Mouse (Mus musculus) MEL (cell line): ENCODE results near the gene Tshz2. TPM values are rescaled to one million over a fixed set of nuclear protein-coding genes. Genes with fewer than 3 reads are reported as not detected.

Experiments used
- DNase-seq: peaks from one replicate; pipeline ENCODE4 v3.0.0; 2011; ENCODE audit warnings: low read depth, low spot score
- H3K27ac ChIP-seq: 2 replicates; pipeline ENCODE4 v1.5.1; 2012; ENCODE audit warnings: low read depth, mild to moderate bottlenecking, control low read depth, low read length, moderate library complexity; ENCODE audit not compliant: control insufficient read depth
- H3K27me3 ChIP-seq, 2 experiments: fragments of 150-350 bp in 1 of 2; sonication (generic) in 1 of 2; 2 replicates each; pipeline ENCODE4 v1.6.1; 2012; ENCODE audit warnings: low read length in 2 of 2, mild to moderate bottlenecking in 2 of 2, improper control_type of control experiment in 1 of 2, moderate library complexity in 1 of 2; ENCODE audit not compliant: insufficient read depth in 2 of 2, control insufficient read depth in 1 of 2
- H3K36me3 ChIP-seq, 2 experiments: 2 replicates each; pipeline ENCODE4 v1.6.1; 2012 to 2014; ENCODE audit warnings: low read length in 2 of 2, improper control_type of control experiment in 1 of 2, inconsistent platforms in 1 of 2, mild to moderate bottlenecking in 1 of 2; ENCODE audit not compliant: insufficient read depth in 2 of 2, control insufficient read depth in 1 of 2
- H3K4me1 ChIP-seq, 2 experiments: fragments of 150-350 bp in 1 of 2; sonication (generic) in 1 of 2; 2 replicates each; pipeline ENCODE4 v1.6.1; 2012; ENCODE audit warnings: low read length in 2 of 2, improper control_type of control experiment in 1 of 2, mild to moderate bottlenecking in 1 of 2; ENCODE audit not compliant: insufficient read depth in 2 of 2, control insufficient read depth in 1 of 2
- H3K4me3 ChIP-seq, 2 experiments: fragments of 150-350 bp in 1 of 2; sonication (generic) in 1 of 2; 2 replicates each; pipeline ENCODE4 v1.5.1; 2012; ENCODE audit warnings: low read depth in 2 of 2, low read length in 2 of 2, mild to moderate bottlenecking in 2 of 2, moderate library complexity in 2 of 2, control low read depth in 1 of 2, improper control_type of control experiment in 1 of 2; ENCODE audit not compliant: control insufficient read depth in 1 of 2, insufficient read depth in 1 of 2
- H3K79me2 ChIP-seq: 2 replicates; pipeline ENCODE4 v1.6.1; 2012; ENCODE audit warnings: mild to moderate bottlenecking, low read length, moderate library complexity; ENCODE audit not compliant: control insufficient read depth, poor library complexity, insufficient read depth
- H3K9ac ChIP-seq: 2 replicates; pipeline ENCODE4 v1.6.1; 2012; ENCODE audit warnings: low read depth, mild to moderate bottlenecking, control low read depth, low read length, moderate library complexity; ENCODE audit not compliant: control insufficient read depth, poor library complexity, severe bottlenecking
- H3K9me3 ChIP-seq: fragments of 150-350 bp; sonication (generic); replicated peaks from 2 replicates; pipeline ENCODE4 v1.6.1; 2012; ENCODE audit warnings: mild to moderate bottlenecking, low read length, improper control_type of control experiment, moderate library complexity; ENCODE audit not compliant: insufficient read depth
- BHLHE40 ChIP-seq: IDR thresholded peaks from 2 replicates; pipeline ENCODE4 v1.6.1; 2012; ENCODE audit warnings: low read depth, mild to moderate bottlenecking, inconsistent platforms, low read length, improper control_type of control experiment, borderline replicate concordance
- CHD1 ChIP-seq: IDR thresholded peaks from 2 replicates; pipeline ENCODE4 v1.6.1; 2012; ENCODE audit warnings: low read depth, mild to moderate bottlenecking, inconsistent platforms, low read length, improper control_type of control experiment
- CTCF ChIP-seq, 3 experiments: IDR thresholded peaks in 2 of 3; conservative IDR thresholded peaks in 1 of 3; 2 replicates each; pipeline ENCODE4 v1.5.1; 2011 to 2012; ENCODE audit warnings: low read length in 3 of 3, low read depth in 2 of 3, mild to moderate bottlenecking in 2 of 3, improper control_type of control experiment in 1 of 3, inconsistent platforms in 1 of 3, mixed read lengths in 1 of 3, moderate library complexity in 1 of 3; ENCODE audit not compliant: control insufficient read depth in 1 of 3, insufficient read depth in 1 of 3, poor library complexity in 1 of 3, severe bottlenecking in 1 of 3
- E2F4 ChIP-seq: IDR thresholded peaks from 2 replicates; pipeline ENCODE4 v1.6.1; 2011; ENCODE audit warnings: low read depth, low read length, improper control_type of control experiment, borderline replicate concordance
- ELF1 ChIP-seq: IDR thresholded peaks from 2 replicates; pipeline ENCODE4 v1.6.1; 2014; ENCODE audit warnings: low read depth, mild to moderate bottlenecking, inconsistent platforms, low read length, improper control_type of control experiment, moderate library complexity
- EP300 ChIP-seq, 2 experiments: IDR thresholded peaks; 2 replicates each; pipeline ENCODE4 v1.6.1; 2011; ENCODE audit warnings: improper control_type of control experiment in 2 of 2, low read length in 2 of 2, low read depth in 1 of 2, mild to moderate bottlenecking in 1 of 2
- ETS1 ChIP-seq: IDR thresholded peaks from 2 replicates; pipeline ENCODE4 v1.6.1; 2012; ENCODE audit warnings: low read depth, mild to moderate bottlenecking, inconsistent platforms, low read length, improper control_type of control experiment, moderate library complexity
- GABPA ChIP-seq: IDR thresholded peaks from 2 replicates; pipeline ENCODE4 v1.6.1; 2012; ENCODE audit warnings: low read depth, mild to moderate bottlenecking, inconsistent platforms, low read length, improper control_type of control experiment, moderate library complexity
- KAT2A ChIP-seq: conservative IDR thresholded peaks from 2 replicates; pipeline ENCODE4 v1.6.1; 2012; ENCODE audit warnings: low read depth, low read length, improper control_type of control experiment, inconsistent platforms
- MAFK ChIP-seq: IDR thresholded peaks from 2 replicates; pipeline ENCODE4 v1.6.1; 2011; ENCODE audit warnings: low read depth, mild to moderate bottlenecking, low read length, improper control_type of control experiment, borderline replicate concordance
- MAX ChIP-seq: IDR thresholded peaks from 2 replicates; pipeline ENCODE4 v1.6.1; 2011; ENCODE audit warnings: low read length, improper control_type of control experiment
- MAZ ChIP-seq: IDR thresholded peaks from 2 replicates; pipeline ENCODE4 v1.6.1; 2012; ENCODE audit warnings: low read depth, mild to moderate bottlenecking, inconsistent platforms, low read length, improper control_type of control experiment
- POLR2A ChIP-seq, 2 experiments: IDR thresholded peaks; 2 replicates each; pipeline ENCODE4 v1.6.1; 2011 to 2012; ENCODE audit warnings: low read length in 2 of 2, mild to moderate bottlenecking in 2 of 2, control low read depth in 1 of 2, improper control_type of control experiment in 1 of 2, low read depth in 1 of 2, moderate library complexity in 1 of 2; ENCODE audit not compliant: control insufficient read depth in 1 of 2, insufficient read depth in 1 of 2, poor library complexity in 1 of 2
- POLR2AphosphoS2 ChIP-seq: IDR thresholded peaks from 2 replicates; pipeline ENCODE4 v1.6.1; 2011; ENCODE audit warnings: low read length, improper control_type of control experiment
- POLR2AphosphoS5 ChIP-seq: IDR thresholded peaks from 2 replicates; pipeline ENCODE4 v1.6.1; 2012; ENCODE audit warnings: low read depth, borderline replicate concordance, mild to moderate bottlenecking, inconsistent platforms, low read length, moderate library complexity, mixed read lengths
- RCOR1 ChIP-seq: IDR thresholded peaks from 2 replicates; pipeline ENCODE4 v1.6.1; 2012; ENCODE audit warnings: low read depth, mild to moderate bottlenecking, inconsistent platforms, low read length, improper control_type of control experiment
- SIN3A ChIP-seq: IDR thresholded peaks from 2 replicates; pipeline ENCODE4 v1.6.1; 2012; ENCODE audit warnings: low read length, improper control_type of control experiment, inconsistent platforms
- SMC3 ChIP-seq: IDR thresholded peaks from 2 replicates; pipeline ENCODE4 v1.6.1; 2011; ENCODE audit warnings: low read depth, low read length, improper control_type of control experiment
- TAL1 ChIP-seq: IDR thresholded peaks from 2 replicates; pipeline ENCODE4 v1.6.1; 2012; ENCODE audit warnings: mild to moderate bottlenecking, inconsistent platforms, low read length, moderate library complexity, mixed read lengths
- TBP ChIP-seq: IDR thresholded peaks from 2 replicates; pipeline ENCODE4 v1.8.0; 2011; ENCODE audit warnings: low read depth, low read length, improper control_type of control experiment
- TCF12 ChIP-seq: IDR thresholded peaks from 2 replicates; pipeline ENCODE4 v1.6.1; 2014; ENCODE audit warnings: low read depth, mild to moderate bottlenecking, inconsistent platforms, low read length, improper control_type of control experiment, moderate library complexity
- ZC3H11A ChIP-seq: IDR thresholded peaks from 2 replicates; pipeline ENCODE4 v1.6.1; 2012; ENCODE audit warnings: low read depth, mild to moderate bottlenecking, inconsistent platforms, low read length, improper control_type of control experiment
- ZKSCAN1 ChIP-seq: IDR thresholded peaks from 2 replicates; pipeline ENCODE4 v1.6.1; 2012; ENCODE audit warnings: low read depth, mild to moderate bottlenecking, inconsistent platforms, low read length, improper control_type of control experiment, moderate library complexity
- ZMIZ1 ChIP-seq: IDR thresholded peaks from 2 replicates; pipeline ENCODE4 v1.6.1; 2012; ENCODE audit warnings: low read depth, mild to moderate bottlenecking, inconsistent platforms, low read length, improper control_type of control experiment, moderate library complexity
- ZNF384 ChIP-seq: IDR thresholded peaks from 2 replicates; pipeline ENCODE4 v1.6.1; 2012; ENCODE audit warnings: low read depth, mild to moderate bottlenecking, inconsistent platforms, low read length, improper control_type of control experiment
- polyA plus RNA-seq, 2 experiments: library from polyadenylated mRNA; stranded (reverse) in 1 of 2; unstranded in 1 of 2; fragments of >175 nt in 1 of 2; fragments of >200 nt in 1 of 2; gene quantifications; 2 replicates each; pipeline versions ENCODE4 v1.2.1 to v1.2.4; 2012; ENCODE audit warnings: low replicate concordance in 2 of 2, low read depth in 1 of 2; ENCODE audit not compliant: insufficient read length in 2 of 2, insufficient read depth in 1 of 2, missing spikeins in 1 of 2
- total RNA-seq: library from RNA; depleted of rRNA; stranded (reverse); fragments of 300-350 nt; gene quantifications from 2 replicates; pipeline ENCODE4 v1.2.3, GENCODE M21; 2012

Tshz2 gene
- total and polyA plus RNA-seq, 3 experiments: not detected

- no peaks in the 10 kb centered on the region for H3K36me3 ChIP-seq
- TF ChIP-seq MAX (no peak), KAT2A (no peak), ZMIZ1 (no peak), MAFK (no peak), ELF1 (no peak), CHD1 (no peak), TBP (no peak), TCF12 (no peak), POLR2A (IDR thresholded peaks at IDR 0.05; ENCODE audit: control insufficient read depth in 1 of 2, insufficient read depth in 1 of 2, low read depth in 1 of 2, low read length in 2 of 2, poor library complexity in 1 of 2) (no peak), EP300 (IDR thresholded peaks at IDR 0.05; ENCODE audit: low read depth in 1 of 2, low read length in 2 of 2) (no peak)
- H3K79me2 ChIP-seq: no peaks in the 10 kb centered on the region
- no peaks in the 10 kb centered on the region for H3K27me3 ChIP-seq
- H3K9ac ChIP-seq: no peak overlapping the region
- H3K9me3 ChIP-seq: no peaks in the 10 kb centered on the region
- no peak for DNase-seq
- H3K27ac ChIP-seq: no peak overlapping the region
- no peak overlapping the region for H3K4me3 ChIP-seq
- no peaks in the 10 kb centered on the region for H3K4me1 ChIP-seq
Observed at GRCm38 (mm10) chr2:170031872-170032271, 399.1 kb downstream of the Tshz2 start.

GRCm38 (mm10) chr2:170033219-170033618, 400.4 kb downstream of the Tshz2 start:
- Histone ChIP-seq H3K27me3 (no peaks in the 10 kb centered on the region), H3K4me3 (no peak overlapping the region), H3K4me1 (no peaks in the 10 kb centered on the region), H3K27ac (no peak overlapping the region), H3K9ac (no peak overlapping the region), H3K79me2 (no peaks in the 10 kb centered on the region), H3K9me3 (no peaks in the 10 kb centered on the region), H3K36me3 (no peaks in the 10 kb centered on the region)
- no peak for DNase-seq
- TF ChIP-seq CTCF (IDR thresholded peaks at IDR 0.05 in 2 of 3, conservative IDR thresholded peaks at IDR 0.05 in 1 of 3; ENCODE audit: control insufficient read depth in 1 of 3, insufficient read depth in 1 of 3, low read depth in 2 of 3, low read length in 3 of 3, poor library complexity in 1 of 3, severe bottlenecking in 1 of 3) (no peak), SIN3A (no peak), TCF12 (no peak), KAT2A (no peak), SMC3 (no peak), POLR2A (IDR thresholded peaks at IDR 0.05; ENCODE audit: control insufficient read depth in 1 of 2, insufficient read depth in 1 of 2, low read depth in 1 of 2, low read length in 2 of 2, poor library complexity in 1 of 2) (no peak), POLR2AphosphoS5 (no peak), ZNF384 (no peak), E2F4 (no peak), GABPA (no peak), ZKSCAN1 (no peak), BHLHE40 (no peak), MAZ (no peak), ETS1 (no peak), ZC3H11A (no peak), TAL1 (no peak), RCOR1 (no peak), POLR2AphosphoS2 (no peak), ZMIZ1 (no peak)
